Mouse (Mus musculus) gastrocnemius, postnatal 25 days (tissue): ENCODE data around the gene Ankdd1b. TPM values are rescaled to one million over a fixed set of nuclear protein-coding genes. Genes with fewer than 3 reads are reported as not detected.
A peak's percentile ranks its signal among the peaks of the same experiment; 100 is the strongest.

Source experiments
- DNase-seq: peaks from one replicate; pipeline ENCODE4 v3.0.0; 2022
- total RNA-seq, 2 experiments: library from RNA; stranded (reverse); gene quantifications; 1 replicate in 1 of 2; 2 replicates in 1 of 2; pipeline ENCODE4 v1.2.3; 2021

Ankdd1b gene
- total RNA-seq, 2 experiments from 2014 or later: not detected

DNA sequence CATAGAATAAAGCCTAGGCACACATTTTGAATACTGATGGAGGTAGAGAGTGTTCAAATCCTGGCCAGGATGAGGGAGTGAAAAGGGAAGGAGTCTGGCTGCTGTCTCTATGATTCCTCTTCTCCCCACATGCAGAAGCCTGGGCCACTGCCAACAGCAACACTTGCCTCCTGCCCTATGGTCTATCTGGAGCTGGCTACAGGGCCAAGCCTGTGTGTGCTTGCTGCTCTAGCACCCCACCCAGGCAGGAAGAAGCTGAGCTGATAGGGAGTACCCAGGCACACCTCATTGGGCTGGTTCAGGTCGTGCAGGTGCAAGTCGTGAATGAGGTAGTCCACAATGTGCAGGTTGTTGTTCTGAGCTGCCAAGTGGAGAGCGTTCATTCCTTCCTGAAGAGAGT, 16.7 kb downstream of the Ankdd1b start:
- no peak for DNase-seq

DNA sequence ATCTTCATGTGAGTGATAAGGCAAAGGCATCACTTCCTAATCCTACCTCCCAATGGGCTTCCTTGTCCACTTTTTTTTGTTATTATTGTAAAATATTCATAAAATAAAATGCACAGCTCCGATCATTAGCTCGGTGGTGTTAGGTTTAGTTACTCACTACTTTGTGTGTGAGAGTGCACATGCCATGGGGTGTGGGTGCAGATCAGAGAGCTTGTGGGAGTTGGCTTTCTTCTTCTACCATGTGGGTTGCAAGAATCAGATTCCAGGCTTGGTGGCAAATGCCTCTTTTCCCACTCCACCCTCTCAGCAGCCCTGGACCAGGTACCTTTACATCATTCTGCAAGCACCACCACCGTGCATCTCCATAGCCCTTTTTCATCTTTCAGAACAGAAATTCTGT, 18.4 kb downstream of the Ankdd1b start:
- no peak for DNase-seq

DNA sequence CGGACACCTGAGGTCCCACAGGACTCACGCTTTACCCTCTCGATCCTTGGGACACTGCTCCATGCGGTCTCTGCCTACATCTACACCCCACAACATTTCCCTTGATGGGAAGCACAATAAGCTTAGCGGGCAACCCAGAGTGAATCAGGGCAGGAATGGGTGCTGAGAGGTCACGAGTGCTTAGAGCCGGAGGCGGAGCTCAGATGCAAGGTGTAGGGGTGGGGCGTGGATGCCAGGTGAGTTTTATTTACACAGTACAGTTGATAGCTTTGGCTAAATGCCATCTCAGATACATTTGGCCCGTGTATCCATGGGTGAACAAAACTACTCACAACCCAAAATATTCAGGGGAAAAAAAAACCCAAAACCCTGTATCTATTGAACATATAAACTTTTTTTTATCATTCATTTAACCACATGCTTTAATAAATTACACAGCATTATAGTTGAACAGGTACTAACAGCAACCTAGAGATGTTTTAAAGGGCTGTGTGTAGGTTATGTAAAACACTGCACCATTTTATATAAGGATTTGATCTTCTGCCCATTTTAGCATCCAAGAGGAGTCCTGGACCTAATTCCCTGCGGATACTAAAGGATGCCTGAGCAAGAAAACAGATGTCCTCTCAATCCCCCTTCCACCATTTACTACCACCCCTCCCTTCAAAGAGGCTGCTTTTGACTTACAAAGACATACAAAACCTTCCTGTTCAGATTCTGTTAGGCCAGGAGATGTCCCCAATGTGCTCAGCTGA, 19.4 kb downstream of the Ankdd1b start:
- no peak for DNase-seq

DNA sequence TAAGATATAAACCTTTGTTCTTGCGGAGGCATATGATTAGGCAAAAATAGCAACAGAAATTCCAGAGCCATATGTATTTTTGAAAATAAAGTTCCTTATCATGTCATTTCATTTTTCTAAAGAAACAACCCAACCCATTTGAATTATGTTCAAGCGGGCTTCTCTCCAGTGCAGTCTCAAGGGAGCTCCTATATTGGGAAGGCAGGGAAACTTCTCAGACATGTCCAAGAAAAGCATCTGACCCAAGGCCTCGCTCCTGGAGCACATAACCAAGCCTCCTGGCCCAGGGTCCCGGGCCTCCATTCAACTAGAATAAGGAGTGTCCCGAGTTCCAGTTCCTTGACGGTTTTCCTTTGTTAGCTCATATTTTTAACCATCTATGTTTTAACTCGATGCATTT, 20.1 kb downstream of the Ankdd1b start:
- DNase-seq: peak; percentile 39

DNA sequence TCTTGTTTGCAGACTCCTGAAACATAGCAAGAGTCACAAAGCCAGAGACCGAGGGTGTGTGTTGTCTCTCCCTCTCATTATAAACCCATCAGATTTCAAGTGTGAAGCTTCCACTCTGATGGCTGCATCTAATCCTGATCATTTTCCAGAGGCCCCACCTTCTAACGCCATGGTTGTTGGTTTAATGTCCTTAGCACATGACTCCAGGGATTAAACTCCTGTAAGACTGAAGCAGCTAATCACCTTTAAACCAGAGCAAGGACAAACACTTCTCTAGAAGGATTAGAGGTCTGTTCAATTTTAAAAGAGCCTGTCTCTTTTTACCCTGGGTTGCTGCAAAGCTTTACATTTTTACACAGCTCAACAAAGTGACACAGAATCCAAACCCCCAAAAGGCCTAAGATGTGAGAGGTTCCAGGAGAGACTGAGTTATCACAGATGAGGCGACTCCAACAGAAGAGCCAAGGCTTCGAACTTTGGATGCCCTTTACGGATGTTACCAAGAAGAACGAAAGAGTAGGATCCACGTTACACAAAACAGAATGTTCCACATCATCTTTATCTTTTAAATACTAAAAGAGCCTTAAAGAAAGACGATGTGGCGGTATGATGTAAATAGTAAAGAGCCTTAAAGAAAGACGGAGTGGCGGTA, 20.7 kb downstream of the Ankdd1b start:
- no peak for DNase-seq

DNA sequence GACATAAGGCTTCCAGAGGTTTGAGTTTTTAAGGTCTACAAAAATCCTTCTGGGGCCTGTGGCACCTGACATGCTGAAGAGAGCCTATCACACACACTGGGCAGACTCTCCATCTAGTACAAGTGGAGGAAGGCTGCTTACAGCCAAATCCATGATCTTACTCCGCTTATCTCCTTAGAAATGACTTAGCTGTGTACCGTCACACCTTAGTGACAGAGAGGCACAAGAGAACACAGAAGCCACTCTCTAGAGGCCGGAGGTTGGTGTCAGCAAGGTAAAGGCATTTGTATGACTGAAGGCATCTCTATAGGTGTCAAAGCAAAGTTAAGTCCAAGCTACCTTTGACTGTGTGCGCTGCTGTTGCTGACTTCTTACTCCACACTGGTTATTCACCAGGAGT, 30.6 kb downstream of the Ankdd1b start:
- no peak for DNase-seq

DNA sequence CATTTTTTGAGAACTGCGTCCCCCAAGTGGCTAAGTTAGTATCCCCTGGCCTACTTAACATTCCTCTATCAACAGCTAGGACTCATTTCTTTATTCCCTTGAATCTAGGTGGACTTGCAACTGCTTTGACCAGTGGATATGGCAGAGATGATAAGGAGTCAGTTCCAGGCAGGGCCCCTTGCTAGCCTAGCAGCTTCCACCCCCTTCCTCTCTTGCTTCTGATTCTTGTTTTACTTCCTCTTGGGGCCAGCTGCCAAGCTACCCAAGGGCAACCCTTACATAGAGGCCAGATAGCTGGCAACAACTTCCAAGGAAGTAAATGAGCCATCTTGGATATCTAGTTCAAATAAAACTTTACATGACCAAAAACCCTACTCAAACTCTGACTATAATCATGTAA, 34.1 kb downstream of the Ankdd1b start:
- no peak for DNase-seq

DNA sequence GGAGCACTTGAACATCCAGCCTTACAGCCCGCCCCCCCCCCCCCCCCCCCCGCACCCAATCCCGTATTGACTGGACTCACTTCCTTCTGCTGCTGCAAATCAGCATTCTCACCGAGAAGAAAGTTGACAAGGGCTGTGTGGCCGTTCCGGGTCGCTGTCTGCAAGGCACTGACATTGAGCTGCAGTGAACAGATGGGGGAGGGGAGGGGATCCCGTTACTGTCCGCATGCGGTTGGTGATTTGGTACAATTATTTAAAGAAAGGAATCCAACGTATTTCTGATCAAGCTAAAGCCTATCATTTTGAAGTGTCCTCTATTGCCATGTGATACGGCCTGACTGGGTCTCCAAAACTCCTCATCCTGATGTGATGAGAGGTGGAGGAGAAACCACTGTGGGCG, 35.2 kb downstream of the Ankdd1b start:
- no peak for DNase-seq

DNA sequence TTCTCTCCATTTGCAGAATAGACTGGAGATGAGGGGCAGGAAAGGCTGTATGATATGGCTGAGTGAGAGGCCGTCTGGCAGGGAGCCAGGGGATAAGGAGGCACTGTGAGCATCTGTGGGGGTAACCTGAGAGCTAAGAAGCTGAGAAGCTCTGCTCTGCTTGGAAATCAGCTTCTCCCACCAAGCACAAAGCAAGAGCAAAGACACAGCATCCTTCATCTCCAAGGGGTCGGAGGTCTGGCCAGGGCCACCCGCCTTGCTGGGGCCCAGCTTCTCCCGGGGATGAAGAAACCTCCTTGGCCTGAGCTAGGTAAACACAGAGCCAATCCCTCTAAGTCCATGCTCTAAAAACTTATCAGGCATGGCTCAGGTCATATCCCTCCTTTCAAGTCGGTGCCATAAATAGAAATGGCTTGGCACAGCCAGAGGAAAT, 36.1 kb downstream of the Ankdd1b start:
- DNase-seq: no peak

DNA sequence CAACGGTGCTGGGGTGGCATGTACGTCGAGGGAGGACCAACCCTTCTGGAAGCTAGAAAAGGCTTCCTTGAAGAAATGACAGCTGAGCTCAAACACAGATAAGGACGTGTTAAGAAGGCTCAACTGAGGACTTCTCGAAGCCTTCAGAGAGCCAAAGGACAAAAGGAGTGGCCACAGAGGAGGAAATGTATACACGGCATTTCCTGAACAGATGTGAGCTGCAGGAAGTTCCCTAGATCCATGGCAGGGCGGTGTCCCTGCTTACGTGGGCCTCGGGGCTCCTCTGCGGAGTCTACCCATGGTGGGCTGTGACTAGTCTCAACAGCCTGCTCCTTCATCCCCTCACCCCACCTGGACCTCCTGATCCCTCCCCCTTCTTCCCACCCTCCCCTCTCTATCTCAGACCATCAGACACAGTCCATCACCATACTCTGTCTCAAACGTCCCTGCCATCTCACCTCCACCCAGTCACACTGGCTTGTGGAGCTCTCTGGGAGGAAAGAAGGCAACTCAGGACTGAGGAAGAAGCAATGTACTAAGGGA, 37.3 kb downstream of the Ankdd1b start:
- DNase-seq: no peak

DNA sequence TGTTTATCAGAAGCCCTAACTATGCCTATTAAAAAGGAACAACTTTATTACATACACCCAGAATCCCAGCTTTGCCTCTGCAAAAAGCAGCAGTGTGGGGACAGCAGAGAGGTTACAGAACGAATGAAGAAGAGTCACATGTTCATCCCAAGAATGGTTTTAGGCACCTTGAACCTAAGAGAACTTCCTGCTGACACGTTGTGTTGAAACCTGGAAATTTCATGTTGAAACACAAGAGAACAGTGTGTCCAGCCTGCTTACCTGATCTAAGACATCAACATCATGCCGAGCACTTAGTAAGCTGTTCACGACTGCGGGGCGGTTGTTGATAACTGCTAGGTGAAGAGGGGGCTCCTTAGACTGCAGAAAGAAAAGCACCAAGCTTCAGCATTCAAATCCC, 38.0 kb downstream of the Ankdd1b start:
- no peak for DNase-seq

DNA sequence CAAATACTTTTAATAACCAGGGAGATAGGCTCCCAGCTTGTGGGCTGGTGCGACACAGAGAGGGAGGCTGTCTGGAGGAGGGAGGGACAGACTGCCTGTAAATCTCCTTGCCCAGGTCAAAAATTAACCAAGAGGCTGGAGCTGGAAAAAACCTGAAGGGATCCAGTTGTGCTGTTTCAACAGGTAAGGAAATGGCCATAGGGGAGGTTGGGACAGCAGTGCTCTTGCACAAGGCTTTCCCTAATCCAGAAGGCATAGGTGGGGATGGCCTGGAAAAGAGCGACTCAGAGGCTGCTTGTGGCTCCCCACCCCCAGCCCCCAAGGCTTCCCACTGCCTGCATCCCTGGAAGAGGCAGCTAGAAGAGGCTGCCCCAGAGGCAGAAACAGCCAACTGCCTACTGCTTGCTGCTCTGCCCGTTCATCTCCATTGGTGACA, 38.6 kb downstream of the Ankdd1b start:
- DNase-seq: no peak

DNA sequence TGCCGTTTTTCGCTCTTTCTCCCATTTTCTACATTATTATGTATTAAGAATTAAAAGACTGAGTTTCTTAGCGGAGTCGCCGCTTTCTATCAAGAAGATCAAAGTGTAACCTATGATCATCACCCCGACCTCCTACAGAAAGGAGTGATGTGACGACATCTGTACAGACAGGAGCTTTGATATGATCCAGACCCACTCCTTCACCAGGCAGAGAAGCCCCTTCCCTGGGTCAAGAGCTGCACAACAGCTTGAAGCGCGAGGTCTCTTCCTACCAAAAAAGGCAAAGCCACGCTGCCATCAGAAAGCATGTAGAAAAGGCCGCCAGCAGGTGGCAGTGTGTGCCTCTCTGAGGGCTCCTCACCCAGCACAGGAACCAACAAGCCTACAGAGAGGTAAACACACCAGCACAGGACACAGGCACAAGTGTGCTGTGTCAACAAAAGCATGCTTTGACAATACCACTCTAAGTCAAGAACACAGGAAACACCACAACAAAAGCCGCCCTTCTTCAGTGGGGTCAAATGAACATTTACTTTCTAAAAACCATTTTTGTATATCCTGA, 39.3 kb downstream of the Ankdd1b start:
- DNase-seq: peak; percentile 67

DNA sequence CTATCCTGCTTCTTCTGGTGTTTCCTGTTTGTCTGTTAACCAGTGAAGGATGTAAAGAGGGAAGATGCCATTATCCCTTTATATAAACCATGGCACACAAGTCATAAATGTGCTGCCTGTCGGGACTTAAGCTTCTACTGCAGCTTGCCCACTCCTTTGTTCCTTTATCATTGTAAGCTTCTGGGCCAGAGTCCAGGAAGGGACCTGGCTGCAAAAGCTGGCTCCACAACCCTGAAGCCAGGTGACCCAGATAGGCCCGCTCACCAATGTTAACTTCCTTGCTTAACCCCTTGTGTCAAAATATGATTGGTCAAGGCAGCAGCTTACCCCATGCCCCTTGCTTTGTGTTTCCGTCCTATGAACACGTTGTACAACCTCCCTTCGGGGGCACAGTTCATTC, 42.5 kb downstream of the Ankdd1b start:
- no peak for DNase-seq

DNA sequence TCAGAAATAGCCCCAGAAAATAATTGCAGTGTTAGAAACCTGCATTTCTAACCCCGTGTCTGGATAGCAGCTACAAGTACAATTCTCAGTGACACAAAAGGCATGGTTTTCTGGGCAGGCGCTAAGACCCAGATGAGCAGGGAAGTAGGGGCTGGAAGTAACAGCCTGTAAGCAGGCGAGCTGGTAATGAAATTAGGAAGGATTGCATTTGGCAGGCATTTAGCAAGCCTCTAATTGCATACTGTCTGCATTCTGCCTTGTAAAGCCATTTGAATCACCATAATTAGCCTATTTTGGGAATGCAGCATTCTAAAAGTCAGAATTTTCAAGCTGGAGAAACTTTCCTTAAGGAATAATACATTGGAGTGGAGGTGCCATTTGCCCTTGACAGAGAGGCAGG, 45.0 kb downstream of the Ankdd1b start:
- no peak for DNase-seq

DNA sequence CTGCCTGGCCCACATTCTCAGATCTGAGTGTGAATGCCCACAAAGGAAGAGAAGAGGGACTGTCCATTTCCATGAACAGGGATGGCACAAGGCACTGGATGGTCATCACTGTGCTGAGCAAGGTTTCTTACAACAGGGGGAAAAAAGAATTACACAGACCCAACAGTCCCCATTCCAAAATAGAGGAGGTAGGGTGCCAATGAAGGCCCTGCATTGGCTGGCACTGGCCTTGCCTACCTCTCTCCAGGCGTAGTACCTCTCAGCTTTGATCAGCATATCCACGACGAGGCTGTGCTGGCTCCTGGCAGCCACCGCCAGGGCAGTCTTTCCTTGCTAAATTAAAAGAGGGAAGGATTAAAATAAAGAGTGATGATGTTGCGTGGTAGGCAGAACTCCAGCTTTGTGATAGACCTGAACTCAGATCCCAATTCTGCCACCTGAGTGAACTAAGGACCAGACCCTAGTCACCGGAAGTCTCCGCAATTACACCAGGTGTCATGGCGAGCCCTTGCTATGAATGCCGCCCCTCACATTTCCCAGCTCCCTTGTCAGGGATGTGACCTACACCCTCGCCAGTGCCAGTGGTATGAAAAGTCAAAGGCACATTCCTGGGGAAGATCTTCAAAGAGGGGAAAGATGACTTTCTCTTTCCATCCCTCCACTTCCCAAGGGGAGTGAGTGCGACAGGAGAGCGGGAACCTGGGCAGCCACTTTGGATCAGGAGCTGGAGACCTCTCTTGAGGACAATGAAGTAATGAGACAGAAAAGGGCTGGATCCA, 46.3 kb downstream of the Ankdd1b start:
- no peak for DNase-seq

DNA sequence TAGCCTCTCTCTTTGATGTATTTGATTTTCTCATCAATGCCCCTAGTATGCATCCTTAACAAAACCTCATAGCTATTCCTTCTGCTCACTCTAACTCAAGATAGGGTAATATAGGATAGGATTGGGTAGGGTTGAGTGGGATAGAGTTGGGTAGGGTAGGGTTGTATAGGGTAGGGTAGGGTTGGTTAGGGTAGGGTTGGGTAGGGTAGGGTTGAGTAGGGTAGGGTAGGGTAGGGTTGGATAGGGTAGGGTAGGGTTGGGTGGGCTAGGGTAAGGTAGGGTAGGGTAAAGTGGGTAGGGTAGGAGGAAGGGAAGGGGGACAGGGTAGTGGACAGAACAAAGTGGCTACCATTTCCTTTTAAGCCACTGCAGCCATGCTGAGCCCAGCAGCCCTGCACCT, 49.8 kb downstream of the Ankdd1b start:
- no peak for DNase-seq

DNA sequence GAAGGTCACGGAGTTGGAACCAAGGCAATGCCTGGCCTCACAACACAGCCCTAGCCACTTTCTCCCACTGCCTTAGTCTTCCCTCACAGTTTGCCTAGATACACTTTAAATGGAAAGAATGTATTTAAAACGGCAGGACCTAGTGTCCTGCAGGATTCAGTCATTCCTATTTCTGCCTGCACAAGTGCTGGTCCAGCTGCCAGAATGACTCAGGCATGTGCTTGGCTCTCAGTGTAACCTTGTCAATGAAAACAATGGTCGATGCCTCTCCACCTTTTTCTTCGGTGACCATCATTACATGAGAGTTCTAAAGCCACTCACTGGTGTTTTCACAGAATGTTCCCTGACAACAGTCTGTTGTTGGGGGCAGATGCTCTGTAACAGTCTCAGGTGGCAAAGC, 52.5 kb downstream of the Ankdd1b start:
- DNase-seq: no peak

DNA sequence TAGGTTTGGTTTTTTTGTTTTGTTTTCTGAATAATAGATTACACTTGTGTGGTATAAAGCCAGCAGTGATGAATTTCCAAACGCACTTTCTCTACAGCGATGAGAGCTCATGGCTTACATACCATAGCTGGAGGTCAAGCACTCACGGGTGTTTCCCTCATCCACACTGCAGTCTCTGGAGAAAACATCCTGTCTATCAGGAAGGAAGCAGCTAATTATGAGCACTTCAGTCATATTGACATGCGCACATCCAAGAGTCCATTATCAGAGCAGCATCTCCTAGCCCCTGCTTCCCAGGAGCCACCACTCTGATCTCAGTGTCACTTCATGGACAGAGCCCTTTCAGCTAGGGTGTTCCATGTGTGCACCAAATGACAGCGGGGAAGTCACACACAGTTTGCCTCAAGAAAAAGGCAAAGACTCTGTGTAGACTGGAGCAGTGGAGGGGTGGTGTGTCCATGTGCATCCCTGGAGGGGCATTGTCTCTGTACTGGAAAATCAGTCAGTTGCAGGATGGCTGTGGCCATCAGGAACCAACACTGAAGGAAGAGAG, 53.7 kb downstream of the Ankdd1b start:
- DNase-seq: no peak

DNA sequence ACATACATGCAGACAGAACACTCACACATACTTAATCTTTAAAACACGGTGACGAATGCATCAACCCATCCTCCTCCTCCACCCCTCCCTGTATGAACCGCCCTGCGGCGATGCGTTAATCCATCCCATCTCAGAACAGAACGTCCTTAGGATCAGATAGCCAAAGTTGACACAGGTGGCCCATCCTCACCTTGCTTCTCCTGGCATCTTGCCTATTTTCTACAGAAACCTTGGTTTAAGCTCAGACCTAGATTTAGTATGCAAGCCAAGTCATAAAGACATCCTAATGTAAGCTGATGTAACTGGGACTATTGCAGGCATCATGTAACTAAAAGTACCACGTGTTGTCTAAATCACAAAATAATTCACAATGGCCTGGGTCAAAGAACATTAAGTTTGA, 54.6 kb downstream of the Ankdd1b start:
- no peak for DNase-seq

DNA sequence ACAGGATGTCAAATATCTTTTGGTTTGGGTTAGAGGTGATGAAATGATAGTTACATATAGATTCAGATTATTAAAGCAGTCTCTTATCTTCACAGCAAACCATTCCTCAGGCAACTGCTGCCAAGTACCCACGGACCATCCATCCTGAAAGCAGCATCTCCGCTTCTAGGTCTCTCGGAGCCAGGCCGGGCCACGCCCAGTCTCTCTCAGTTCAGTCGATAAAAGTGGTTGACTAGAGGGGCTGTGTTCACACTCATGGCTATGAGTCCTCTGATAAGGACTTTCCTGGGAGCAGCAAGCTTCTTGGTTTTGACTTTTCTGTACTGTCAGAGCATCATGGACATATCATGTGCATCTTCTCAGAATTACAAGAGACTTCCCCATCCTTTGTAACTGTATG, 56.6 kb downstream of the Ankdd1b start:
- no peak for DNase-seq

DNA sequence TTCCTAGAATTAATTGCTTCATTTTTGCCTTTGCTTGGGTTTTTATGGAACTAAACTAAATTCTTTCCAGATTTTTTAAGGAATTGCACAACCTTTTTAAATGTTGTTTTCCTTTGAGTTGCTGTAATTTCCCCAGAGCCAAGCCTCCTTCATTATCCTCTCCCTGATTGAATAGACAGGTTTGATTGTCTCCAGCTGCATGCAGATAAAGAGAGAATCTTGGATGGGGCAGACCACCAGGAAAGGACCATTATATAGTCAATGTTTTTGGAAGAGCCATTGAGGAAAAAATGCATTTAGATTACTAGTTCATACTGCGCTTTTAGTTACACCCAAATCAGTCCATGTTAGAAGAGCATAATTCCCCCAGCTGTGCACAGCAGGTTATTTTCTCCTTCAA, 62.2 kb downstream of the Ankdd1b start:
- DNase-seq: no peak
